Mouse (Mus musculus) sigmoid colon, adult 10 weeks (tissue): Measurements from ENCODE around the gene Olfr750. TPM values are rescaled to one million over a fixed set of nuclear protein-coding genes. Genes with fewer than 3 reads are reported as not detected.

Experiments used
- polyA plus RNA-seq: library from polyadenylated mRNA; stranded (reverse); fragments of 350-450 nt; fragmentation: Illumina TruSeq; extraction: RNeasy Lipid Tissue Mini Kit (QIAGEN cat#74804); gene quantifications from one replicate; pipeline ENCODE4 v1.2.3, GENCODE M21; 2014; ENCODE audit warnings: low read depth, low replicate concordance

Gene Olfr750
- not detected for polyA plus RNA-seq

GRCm38 (mm10) chr14:51074335-51074734 lies at the start of gene Olfr750:
Gene Olfr750 (minus strand): TSS chr14:51074435.

DNA sequence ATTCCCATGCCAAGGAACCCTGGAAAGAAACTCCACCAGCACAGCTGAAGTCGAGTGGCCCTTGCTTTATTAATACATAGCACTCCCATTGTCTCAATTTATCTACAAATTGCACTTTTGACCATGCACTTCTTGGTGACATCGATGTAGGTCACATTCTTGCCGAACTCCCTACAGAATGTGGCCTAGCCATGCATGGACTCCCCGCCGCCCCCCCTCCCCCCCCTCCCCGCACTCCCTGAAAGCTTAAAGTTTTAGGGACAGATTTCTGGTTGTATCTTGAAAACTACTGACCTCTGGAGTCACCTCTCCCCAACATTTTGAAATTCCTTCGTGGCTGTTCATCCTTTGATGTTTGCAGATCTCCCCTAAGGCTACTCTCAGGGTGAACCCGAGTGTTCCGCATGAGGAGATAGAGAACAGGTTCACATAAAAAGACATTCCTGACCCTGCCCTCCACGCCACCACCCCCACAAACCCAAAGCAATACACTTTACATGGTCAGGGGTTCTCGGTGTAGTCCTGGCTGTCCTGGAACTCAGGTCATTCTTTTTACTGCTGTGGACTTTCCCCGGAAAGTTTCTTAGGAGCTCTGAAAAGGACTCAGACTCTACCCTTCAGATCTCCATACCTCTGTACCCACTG lies 39.8 kb upstream of the Olfr750 start, which contains the start of gene Eddm3b:
Gene Eddm3b (plus strand): TSS at position 511 of the 645 bp plus-strand sequence.

DNA sequence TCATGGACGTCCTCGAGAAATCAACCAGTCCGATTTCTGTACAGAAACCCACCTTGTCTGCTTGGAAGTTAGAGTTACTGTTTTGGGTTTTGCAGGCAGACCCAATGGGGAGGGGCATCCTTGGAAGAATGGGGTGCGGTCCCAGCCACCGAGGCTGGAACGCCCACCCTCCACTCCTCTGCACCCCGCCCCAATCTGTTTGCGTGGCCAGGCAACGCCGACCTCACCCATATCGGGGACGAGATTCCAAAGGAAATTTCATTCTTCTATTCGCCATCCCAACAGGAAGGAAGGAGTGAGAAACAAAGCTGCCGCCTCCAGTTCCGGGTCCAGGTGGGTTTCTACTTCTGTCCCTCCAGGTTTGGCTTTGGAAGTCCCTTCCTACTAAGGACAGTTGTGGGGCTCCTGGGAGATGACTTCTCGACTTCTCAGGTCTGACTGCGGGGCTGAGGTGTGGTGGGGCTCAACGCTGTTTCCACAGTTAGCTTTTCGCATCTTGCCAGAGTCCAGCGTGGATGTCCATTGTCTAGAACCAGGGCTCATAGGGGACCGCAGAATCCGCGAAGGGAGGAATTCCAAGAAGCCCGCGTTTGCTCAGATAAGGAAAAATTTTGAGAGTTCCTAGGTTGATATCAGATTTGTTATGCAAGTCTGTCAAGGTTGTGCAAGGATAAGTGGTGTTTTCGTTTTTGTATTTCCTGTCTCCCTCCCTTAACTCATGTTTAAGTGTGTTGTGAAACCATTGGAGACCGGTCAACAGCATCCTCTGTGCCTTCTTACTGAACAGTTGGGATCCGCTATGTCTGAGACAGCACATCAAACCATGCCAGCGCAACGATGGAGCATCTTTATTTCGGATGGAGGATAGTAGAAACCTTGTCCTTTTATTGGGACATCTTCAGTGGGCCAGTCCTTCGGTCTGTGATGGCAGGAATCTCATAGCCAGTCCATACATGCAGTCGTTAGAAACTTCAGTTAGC lies 17.0 kb upstream of the Olfr750 start, which contains the start of the genes Rnase4 and Ang:
Gene Rnase4 (plus strand): TSS at position 157 of the 980 bp plus-strand sequence.
Gene Ang (plus strand): TSS at position 230 of the 980 bp plus-strand sequence.

DNA sequence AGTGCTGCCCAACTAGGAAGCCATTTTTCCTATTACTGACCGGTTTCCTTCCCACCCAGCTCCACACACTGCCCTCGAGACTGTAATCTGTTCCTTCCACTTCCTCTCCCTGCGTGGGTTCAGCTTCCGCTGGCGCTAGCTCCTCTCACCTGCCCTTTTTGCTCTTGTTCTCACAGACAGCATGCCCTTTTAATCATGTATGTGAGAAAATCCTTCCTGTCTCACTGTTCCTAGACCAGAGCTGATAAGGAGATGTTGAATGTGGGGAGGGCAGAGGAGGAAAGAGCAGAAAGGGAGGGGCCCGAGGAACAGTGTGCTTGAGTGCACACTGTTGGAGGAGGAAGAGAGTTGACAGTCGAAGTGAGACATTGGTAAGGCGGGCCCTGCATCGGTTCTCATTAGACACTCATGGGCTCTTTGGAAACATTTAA lies 16.8 kb downstream of the Olfr750 start, which contains the start of gene Rnase12:
Gene Rnase12 (minus strand): TSS at position 261 of the 431 bp plus-strand sequence.

GRCm38 (mm10) chr14:51050063-51050462 lies 24.2 kb downstream of the Olfr750 start, which contains the start of gene Rnase11:
Gene Rnase11 (minus strand): TSS chr14:51050163.

GRCm38 (mm10) chr14:51041769-51042168 lies 32.5 kb downstream of the Olfr750 start, which contains the start of gene Rnase9:
Gene Rnase9 (minus strand): TSS chr14:51041869.

Other genes starting within 250 kb of the Olfr750 start
- gene Tep1, start 203.9 kb downstream of the Olfr750 start, polyA plus RNA-seq, result 53.8 TPM
- gene Klhl33, start 176.9 kb downstream of the Olfr750 start, polyA plus RNA-seq, result 2.2 TPM
- 13.2 TPM for gene Osgep, start 149.5 kb downstream of the Olfr750 start, polyA plus RNA-seq
- gene Apex1, start 149.5 kb downstream of the Olfr750 start, polyA plus RNA-seq, result 12.7 TPM
- 26.2 TPM for gene Pip4p1, start 143.6 kb downstream of the Olfr750 start, polyA plus RNA-seq
- 68.2 TPM for gene Pnp, start 143.4 kb downstream of the Olfr750 start, polyA plus RNA-seq
- gene Gm49342, start 129.9 kb downstream of the Olfr750 start, polyA plus RNA-seq, result not detected
- 10.6 TPM for gene Pnp2, start 118.4 kb downstream of the Olfr750 start, polyA plus RNA-seq
- gene Rnase10, start 66.7 kb downstream of the Olfr750 start, polyA plus RNA-seq, result 0.38 TPM
- gene Rnase9, start 32.6 kb downstream of the Olfr750 start, polyA plus RNA-seq, result 0.38 TPM
- not detected for gene Rnase11, start 24.3 kb downstream of the Olfr750 start, polyA plus RNA-seq
- 1.1 TPM for gene Rnase12, start 16.8 kb downstream of the Olfr750 start, polyA plus RNA-seq
- 381 TPM for gene Rnase4, start 16.6 kb upstream of the Olfr750 start, polyA plus RNA-seq
- gene Ang, start 16.7 kb upstream of the Olfr750 start, polyA plus RNA-seq, result 14.5 TPM
- gene Eddm3b, start 40.0 kb upstream of the Olfr750 start, polyA plus RNA-seq, result not detected
- gene Rnase6, start 49.5 kb upstream of the Olfr750 start, polyA plus RNA-seq, result 10.4 TPM
- gene Rnase1, start 72.3 kb upstream of the Olfr750 start, polyA plus RNA-seq, result 11.5 TPM
- 2.9 TPM for gene Rnase2b, start 87.8 kb upstream of the Olfr750 start, polyA plus RNA-seq
- gene Ang2, start 124.7 kb upstream of the Olfr750 start, polyA plus RNA-seq, result not detected
- gene Ear14, start 129.0 kb upstream of the Olfr750 start, polyA plus RNA-seq, result not detected
- gene Rnase2a, start 181.7 kb upstream of the Olfr750 start, polyA plus RNA-seq, result not detected